Mouse (Mus musculus) neural tube, embryonic 12.5 days (tissue): ENCODE data around the gene Unc13b. TPM values are rescaled to one million over a fixed set of nuclear protein-coding genes. Genes with fewer than 3 reads are reported as not detected.

Experiments used
- ATAC-seq: fragments of 200-750 bp; cut with Nextera tagmentation; 2 replicates; pipeline ENCODE4 v1.8.0; 2017; ENCODE audit warnings: low read depth, mild to moderate bottlenecking, moderate TSS enrichment, moderate library complexity; ENCODE audit not compliant: low FRiP score
- H3K27ac ChIP-seq: fragments of 300-500 bp; sonication (generic); 2 replicates; pipeline ENCODE4 v1.5.1; 2016
- H3K27me3 ChIP-seq: fragments of 300-500 bp; sonication (generic); replicated peaks from 2 replicates; pipeline ENCODE4 v1.6.1; 2016; ENCODE audit warnings: mild to moderate bottlenecking
- H3K36me3 ChIP-seq: fragments of 300-500 bp; sonication (generic); 2 replicates; pipeline ENCODE4 v1.6.1; 2016; ENCODE audit warnings: mild to moderate bottlenecking
- H3K4me1 ChIP-seq: fragments of 300-500 bp; sonication (generic); 2 replicates; pipeline ENCODE4 v1.6.1; 2016
- H3K4me2 ChIP-seq: fragments of 300-500 bp; sonication (generic); replicated peaks from 2 replicates; pipeline ENCODE4 v1.6.1; 2016; ENCODE audit warnings: mild to moderate bottlenecking
- H3K4me3 ChIP-seq: fragments of 300-500 bp; sonication (generic); 2 replicates; pipeline ENCODE4 v1.5.1; 2016
- H3K9ac ChIP-seq: fragments of 300-500 bp; sonication (generic); 2 replicates; pipeline ENCODE4 v1.6.1; 2016; ENCODE audit warnings: mild to moderate bottlenecking
- H3K9me3 ChIP-seq: fragments of 300-500 bp; sonication (generic); 2 replicates; pipeline ENCODE4 v1.6.1; 2016; ENCODE audit warnings: mild to moderate bottlenecking
- WGBS: fragments of 180-500 bp; shearing (Covaris S2); methylation state at CpG from one replicate; pipeline ENCODE4 v1.1.7; 2016; 5-methylcytosine and 5-hydroxymethylcytosine counted together
- polyA plus RNA-seq: library from polyadenylated mRNA; unstranded; fragments of >200 nt; fragmentation: Nextera tagmentation; extraction: Ambion mirVana; gene quantifications from 2 replicates; pipeline ENCODE4 v1.2.1, GENCODE M21; 2016

The Unc13b gene
- polyA plus RNA-seq: 19.1 and 22.4 TPM in 2 replicates

- peak within 1 kb of the TSS; percentile 58; the same call in 1 of the 2 replicates for H3K27ac ChIP-seq
- whole genome bisulfite sequencing: under 1% methylated on average over 90 of the region's 90 CpGs
Measured at GRCm38 (mm10) chr4:43058753-43059654, at the start of gene Unc13b. Gene Unc13b (plus strand): TSS chr4:43058953.

GRCm38 (mm10) chr4:43010161-43011038 is 48.4 kb upstream of the Unc13b start, which contains the start of gene Fancg:
Gene Fancg (minus strand): TSS chr4:43010506.
- no peaks in the 10 kb centered on the region for H3K9me3 ChIP-seq
- 2% methylated on average over 37 of the region's 37 CpGs for WGBS
- no peaks in the 10 kb centered on the region for H3K27me3 ChIP-seq
- H3K4me1 ChIP-seq: peaks cover 12% of the 10 kb centered on the region
- H3K36me3 ChIP-seq: peaks cover 7% of the 10 kb centered on the region; the same call in 1 of the 2 replicates
- H3K9ac ChIP-seq: peak within 1 kb of the TSS; percentile 58
- peak; percentile 95 for ATAC-seq
- peak within 1 kb of the TSS; percentile 69 for H3K4me2 ChIP-seq
- no peak within 1 kb of the TSS for H3K27ac ChIP-seq
- H3K4me3 ChIP-seq: peak within 1 kb of the TSS; percentile 65

More at GRCm38 (mm10) chr4:43058753-43059654, at the start of gene Unc13b:
- ATAC-seq: peak; percentile 96
- Histone ChIP-seq H3K4me1 (no peaks in the 10 kb centered on the region; the same call in 1 of the 2 replicates), H3K4me3 (peak within 1 kb of the TSS; percentile 67), H3K9ac (peak within 1 kb of the TSS; percentile 74), H3K4me2 (peak within 1 kb of the TSS; percentile 81), H3K36me3 (no peaks in the 10 kb centered on the region), H3K9me3 (no peaks in the 10 kb centered on the region), H3K27me3 (no peaks in the 10 kb centered on the region)

GRCm38 (mm10) chr4:43012091-43012490 is 46.7 kb upstream of the Unc13b start:
- no peaks in the 10 kb centered on the region for H3K27me3 ChIP-seq
- no peak overlapping the region for H3K27ac ChIP-seq
- no peak overlapping the region for H3K4me2 ChIP-seq
- peaks cover 12% of the 10 kb centered on the region for H3K4me1 ChIP-seq
- no peak overlapping the region for H3K4me3 ChIP-seq
- WGBS: 100% methylated on average over 1 of the region's 1 CpGs
- H3K9ac ChIP-seq: no peak overlapping the region
- peaks cover 6% of the 10 kb centered on the region; the same call in 1 of the 2 replicates for H3K36me3 ChIP-seq
- ATAC-seq: no peak
- no peaks in the 10 kb centered on the region for H3K9me3 ChIP-seq

GRCm38 (mm10) chr4:43018156-43018555 is 40.6 kb upstream of the Unc13b start:
- H3K27me3 ChIP-seq: no peaks in the 10 kb centered on the region
- H3K4me3 ChIP-seq: no peak overlapping the region
- ATAC-seq: no peak
- H3K9ac ChIP-seq: no peak overlapping the region
- H3K4me1 ChIP-seq: no peaks in the 10 kb centered on the region
- no peak overlapping the region for H3K27ac ChIP-seq
- H3K4me2 ChIP-seq: no peak overlapping the region
- no peaks in the 10 kb centered on the region for H3K9me3 ChIP-seq
- H3K36me3 ChIP-seq: peaks cover 62% of the 10 kb centered on the region
- 90% methylated on average over 4 of the region's 4 CpGs for WGBS

GRCm38 (mm10) chr4:43019176-43019575 is 39.6 kb upstream of the Unc13b start:
- Histone ChIP-seq H3K4me3 (no peak overlapping the region), H3K9ac (no peak overlapping the region), H3K9me3 (no peaks in the 10 kb centered on the region), H3K27me3 (no peaks in the 10 kb centered on the region), H3K27ac (no peak overlapping the region), H3K4me2 (no peak overlapping the region), H3K4me1 (0 out of 2 replicates have a peak, but pooled peaks cover 3% of the 10 kb centered on the region), H3K36me3 (peaks cover 67% of the 10 kb centered on the region)
- no peak for ATAC-seq
- WGBS: 94% methylated on average over 10 of the region's 10 CpGs

GRCm38 (mm10) chr4:43019641-43020465 is 38.9 kb upstream of the Unc13b start:
- Histone ChIP-seq H3K27me3 (no peaks in the 10 kb centered on the region), H3K27ac (no peak overlapping the region), H3K4me2 (no peak overlapping the region), H3K4me1 (peaks cover 8% of the 10 kb centered on the region), H3K9ac (no peak overlapping the region), H3K4me3 (no peak overlapping the region), H3K36me3 (peaks cover 67% of the 10 kb centered on the region), H3K9me3 (no peaks in the 10 kb centered on the region)
- 94% methylated on average over 23 of the region's 23 CpGs for WGBS
- no peak for ATAC-seq

GRCm38 (mm10) chr4:43020876-43021275 is 37.9 kb upstream of the Unc13b start:
- peak overlapping the region; percentile 5; the same call in 1 of the 2 replicates for H3K9ac ChIP-seq
- no peak overlapping the region for H3K4me2 ChIP-seq
- H3K4me1 ChIP-seq: peaks cover 12% of the 10 kb centered on the region
- no peak for ATAC-seq
- H3K4me3 ChIP-seq: no peak overlapping the region
- 87% methylated on average over 16 of the region's 16 CpGs for WGBS
- no peaks in the 10 kb centered on the region for H3K27me3 ChIP-seq
- no peaks in the 10 kb centered on the region for H3K9me3 ChIP-seq
- H3K36me3 ChIP-seq: peaks cover 64% of the 10 kb centered on the region
- H3K27ac ChIP-seq: no peak overlapping the region

GRCm38 (mm10) chr4:43021341-43021740 is 37.4 kb upstream of the Unc13b start:
- H3K36me3 ChIP-seq: peaks cover 61% of the 10 kb centered on the region
- no peak overlapping the region for H3K27ac ChIP-seq
- H3K9me3 ChIP-seq: no peaks in the 10 kb centered on the region
- no peak overlapping the region for H3K9ac ChIP-seq
- no peaks in the 10 kb centered on the region for H3K27me3 ChIP-seq
- no peak overlapping the region for H3K4me2 ChIP-seq
- H3K4me3 ChIP-seq: no peak overlapping the region
- peaks cover 12% of the 10 kb centered on the region for H3K4me1 ChIP-seq
- 76% methylated on average over 17 of the region's 17 CpGs for WGBS
- no peak for ATAC-seq

GRCm38 (mm10) chr4:43024673-43025072 is 34.1 kb upstream of the Unc13b start:
- H3K9me3 ChIP-seq: no peaks in the 10 kb centered on the region
- H3K36me3 ChIP-seq: peaks cover 67% of the 10 kb centered on the region
- no peak overlapping the region for H3K27ac ChIP-seq
- peak overlapping the region; percentile 77 for H3K4me2 ChIP-seq
- no peak for ATAC-seq
- peaks cover 12% of the 10 kb centered on the region for H3K4me1 ChIP-seq
- H3K9ac ChIP-seq: peak overlapping the region; percentile 58
- 83% methylated on average over 14 of the region's 14 CpGs for WGBS
- no peaks in the 10 kb centered on the region for H3K27me3 ChIP-seq
- H3K4me3 ChIP-seq: peak overlapping the region; percentile 61

- WGBS: 8% methylated on average over 42 of the region's 42 CpGs
- ATAC-seq: peak; percentile 90
- H3K9me3 ChIP-seq: no peaks in the 10 kb centered on the region
- H3K27ac ChIP-seq: peak within 1 kb of the TSS; percentile 79
- peak within 1 kb of the TSS; percentile 77 for H3K4me2 ChIP-seq
- H3K9ac ChIP-seq: peak within 1 kb of the TSS; percentile 58
- peak within 1 kb of the TSS; percentile 61 for H3K4me3 ChIP-seq
- H3K36me3 ChIP-seq: peaks cover 62% of the 10 kb centered on the region
- H3K27me3 ChIP-seq: no peaks in the 10 kb centered on the region
- H3K4me1 ChIP-seq: peaks cover 17% of the 10 kb centered on the region
Measured at GRCm38 (mm10) chr4:43025084-43025960, 33.4 kb upstream of the Unc13b start, which contains the start of gene Pigo. Gene Pigo (minus strand): TSS chr4:43025819.
